Mouse (Mus musculus): ENCODE measurements around the gene Sorcs1.

Gene Sorcs1

DNA sequence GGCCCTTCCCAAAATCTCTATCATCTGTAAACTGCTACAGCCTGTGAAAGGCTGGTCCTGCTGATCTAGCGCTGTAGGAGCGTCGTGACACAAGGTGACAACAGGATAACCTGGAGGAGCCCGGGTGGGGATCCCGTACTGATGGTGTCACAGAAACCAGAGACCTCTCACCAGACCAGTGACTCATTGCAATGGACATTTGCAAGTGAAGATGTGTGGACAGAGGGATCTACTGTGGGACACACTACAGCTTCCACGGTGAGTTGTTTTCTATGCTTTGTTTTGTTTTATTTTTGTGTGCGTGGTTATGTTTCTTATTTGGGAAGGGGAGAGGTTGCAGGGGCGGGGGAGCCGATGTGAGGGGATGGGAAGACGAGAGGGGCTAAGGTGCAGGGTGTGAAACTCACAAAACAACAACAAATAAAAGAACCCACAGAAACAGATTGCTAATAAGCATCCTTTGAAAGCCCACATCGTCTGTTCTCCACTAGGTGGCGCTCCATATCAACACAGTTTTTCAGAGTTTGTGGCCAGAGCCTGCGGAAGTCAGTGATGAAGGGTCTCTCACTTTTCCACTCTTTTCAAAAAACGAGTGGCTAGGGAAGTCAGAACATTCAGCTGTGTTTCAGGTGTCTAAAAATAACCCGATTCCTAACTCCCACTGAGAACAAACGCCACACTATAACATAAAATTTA lies 419.6 kb downstream of the Sorcs1 start:
- intact Hi-C loops (cut with DNase I) = loop anchor here (2.0 kb wide), 1 partner anchor 942 kb away; no protein-coding TSS in a partner anchor

DNA sequence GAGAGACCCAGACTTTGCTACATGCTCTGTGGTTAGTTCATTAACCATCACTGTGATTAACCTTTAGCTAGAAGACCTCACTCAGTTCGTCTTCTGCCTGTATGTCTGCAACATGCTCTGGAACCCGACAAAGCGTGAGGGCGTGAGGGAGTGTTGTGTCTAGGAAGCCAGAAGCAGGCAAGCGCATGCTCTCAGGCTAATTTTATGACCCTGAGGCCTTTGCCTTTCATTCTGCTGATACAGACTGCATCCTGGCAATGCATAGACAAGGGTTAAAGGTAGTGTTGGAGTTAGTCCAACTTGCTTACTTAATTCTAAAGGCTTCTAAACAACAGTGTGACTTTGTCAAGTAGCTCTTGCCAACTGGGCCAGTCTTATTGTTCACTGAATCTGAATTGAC lies 458.0 kb downstream of the Sorcs1 start:
- intact Hi-C loops (cut with DNase I) = no loop called here

- intact Hi-C loops (cut with DNase I) = no loop called here
Measured at GRCm38 (mm10) chr19:50214466-50215228, 463.8 kb downstream of the Sorcs1 start.

- intact Hi-C loops (cut with DNase I) = no loop called here
Measured at GRCm38 (mm10) chr19:50210456-50210855, 468.0 kb downstream of the Sorcs1 start.

DNA sequence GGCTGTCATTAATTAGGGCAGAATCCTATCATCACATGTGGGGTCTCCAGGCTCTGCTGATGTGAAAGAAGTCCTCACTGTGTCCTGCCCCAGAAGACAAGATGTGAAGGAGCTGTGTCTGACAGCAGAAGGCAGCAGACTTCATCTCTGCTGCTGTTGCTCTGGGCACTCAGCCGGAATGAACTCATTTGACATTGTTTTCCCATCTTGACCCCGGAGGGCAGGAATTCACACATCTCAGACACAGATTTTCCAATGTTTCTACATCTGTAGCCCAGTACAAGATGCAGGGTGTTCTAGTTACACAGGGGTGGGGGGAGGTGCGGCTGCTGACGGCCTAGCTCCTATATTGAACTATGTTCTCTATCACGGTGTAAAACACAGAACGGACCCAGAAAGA lies 474.1 kb downstream of the Sorcs1 start:
- intact Hi-C loops (cut with DNase I) = no loop called here

DNA sequence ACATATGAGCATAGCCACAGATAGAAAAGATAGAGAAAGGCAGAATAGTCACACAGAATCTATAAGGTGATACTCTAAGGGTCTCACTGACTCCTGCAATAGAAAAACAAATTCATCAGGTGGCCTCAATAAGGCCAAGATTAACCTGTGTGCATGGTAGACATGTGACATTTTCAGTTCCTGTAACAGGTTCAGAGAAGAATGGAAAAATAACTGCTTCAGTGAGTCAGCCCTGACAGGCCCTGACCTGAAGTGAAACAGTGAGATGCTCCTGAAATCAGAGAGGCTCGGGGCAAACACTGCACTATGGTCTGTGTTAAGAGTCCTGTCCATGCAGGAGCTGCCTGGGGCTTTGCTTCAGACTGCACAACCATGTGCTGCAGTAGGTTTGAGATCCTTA lies 481.9 kb downstream of the Sorcs1 start:
- intact Hi-C loops (cut with DNase I) = no loop called here

- intact Hi-C loops (cut with DNase I) = no loop called here
Measured at GRCm38 (mm10) chr19:50185769-50186715, 492.4 kb downstream of the Sorcs1 start.

DNA sequence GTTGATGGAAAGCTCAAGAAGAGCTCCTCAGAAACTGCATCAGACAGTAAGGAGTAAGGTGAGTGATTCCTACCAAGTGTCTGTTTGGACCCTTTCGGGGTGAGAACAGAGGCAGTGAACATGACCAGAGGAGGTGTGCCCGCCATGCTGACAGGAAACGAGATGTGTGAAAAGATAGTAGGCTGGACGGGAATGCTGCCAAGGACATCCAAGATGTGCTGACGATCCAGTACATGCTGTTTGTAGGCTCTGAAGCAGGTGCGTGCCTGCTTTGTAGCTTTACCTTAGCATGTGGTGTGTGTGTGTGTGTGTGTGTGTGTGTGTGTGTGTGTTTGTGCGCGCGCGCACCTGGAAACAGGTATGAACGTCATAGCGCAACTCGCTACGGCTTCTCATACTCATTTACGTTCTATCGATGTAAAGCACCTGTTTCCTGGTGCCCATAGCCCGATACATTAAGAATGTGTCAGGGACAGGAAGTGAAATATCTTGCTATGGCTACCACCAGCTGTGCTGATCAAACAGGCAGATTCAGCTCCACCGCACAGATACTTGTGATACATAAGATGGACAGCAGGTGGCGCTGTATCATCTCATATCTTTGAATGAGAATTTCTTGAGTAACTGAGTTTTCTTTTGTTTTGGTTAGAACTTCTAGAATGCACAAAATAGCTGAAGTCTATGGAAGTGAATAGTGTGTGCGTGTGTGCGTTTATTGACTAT lies 493.4 kb downstream of the Sorcs1 start:
- intact Hi-C loops (cut with DNase I) = no loop called here

DNA sequence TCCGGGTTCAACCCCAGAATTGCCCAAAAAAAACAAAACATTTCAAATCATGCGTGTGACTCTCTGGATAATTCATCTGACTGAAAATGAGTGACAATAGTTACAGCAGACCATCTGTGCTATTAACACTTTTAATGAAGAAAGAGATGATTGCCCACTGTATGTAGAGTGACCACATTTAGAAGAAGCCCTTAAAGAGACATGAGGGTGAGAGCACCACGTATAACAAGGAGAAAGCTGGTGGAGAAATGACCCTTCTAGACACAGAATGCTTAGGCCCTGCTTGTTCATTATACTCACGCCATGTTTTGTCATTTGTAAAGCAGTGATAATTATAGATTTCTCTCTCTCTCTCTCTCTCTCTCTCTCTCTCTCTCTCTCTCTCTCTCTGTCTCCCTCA lies 499.6 kb downstream of the Sorcs1 start:
- intact Hi-C loops (cut with DNase I) = no loop called here

- intact Hi-C loops (cut with DNase I) = no loop called here
Measured at GRCm38 (mm10) chr19:50178151-50178550, 500.3 kb downstream of the Sorcs1 start.

DNA sequence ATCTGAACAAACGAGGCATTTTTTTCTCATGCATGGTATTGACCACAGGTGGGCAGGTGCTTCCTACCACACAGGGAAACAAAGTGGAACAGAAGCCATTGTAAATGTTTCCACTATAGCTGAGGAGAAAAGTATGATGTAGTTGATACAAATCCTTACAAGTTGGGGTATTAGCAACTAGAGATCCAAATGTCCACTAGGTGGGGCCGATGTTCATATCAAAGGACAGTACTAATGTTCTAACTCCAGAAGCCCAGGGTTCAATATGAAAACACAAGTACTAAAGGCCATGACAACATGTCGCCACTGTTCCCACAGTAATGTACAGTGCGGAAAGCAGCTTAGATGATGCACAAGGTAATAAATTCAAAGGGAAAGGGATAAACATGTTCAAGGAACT lies 506.6 kb downstream of the Sorcs1 start:
- intact Hi-C loops (cut with DNase I) = no loop called here

GRCm38 (mm10) chr19:50151111-50151510 lies 527.3 kb downstream of the Sorcs1 start:
- intact Hi-C loops (cut with DNase I) = no loop called here

- intact Hi-C loops (cut with DNase I) = no loop called here
Measured at GRCm38 (mm10) chr19:50145919-50146318, 532.5 kb downstream of the Sorcs1 start.

- intact Hi-C loops (cut with DNase I) = no loop called here
Measured at GRCm38 (mm10) chr19:50141853-50142252, 536.6 kb downstream of the Sorcs1 start.

- intact Hi-C loops (cut with DNase I) = no loop called here
Measured at GRCm38 (mm10) chr19:50134656-50135055, 543.8 kb downstream of the Sorcs1 start.

GRCm38 (mm10) chr19:50105842-50106585 lies 572.4 kb downstream of the Sorcs1 start:
- intact Hi-C loops (cut with DNase I) = no loop called here
